Mouse (Mus musculus): Measurements from ENCODE around the gene Ptcd1. TPM values are rescaled to one million over a fixed set of nuclear protein-coding genes. Genes with fewer than 3 reads are reported as not detected.
A peak's percentile ranks its signal among the peaks of the same experiment; 100 is the strongest.
"Not testable (repeated sequence)": the region's sequence is repeated elsewhere in the genome, so short reads cannot be mapped to it uniquely, and the experiment has no call there.

Gene Ptcd1
- polyA plus RNA-seq (2015; fragmentation: Nextera tagmentation; extraction: Ambion mirVana): 23.3 and 25.1 TPM in 2 replicates

DNA sequence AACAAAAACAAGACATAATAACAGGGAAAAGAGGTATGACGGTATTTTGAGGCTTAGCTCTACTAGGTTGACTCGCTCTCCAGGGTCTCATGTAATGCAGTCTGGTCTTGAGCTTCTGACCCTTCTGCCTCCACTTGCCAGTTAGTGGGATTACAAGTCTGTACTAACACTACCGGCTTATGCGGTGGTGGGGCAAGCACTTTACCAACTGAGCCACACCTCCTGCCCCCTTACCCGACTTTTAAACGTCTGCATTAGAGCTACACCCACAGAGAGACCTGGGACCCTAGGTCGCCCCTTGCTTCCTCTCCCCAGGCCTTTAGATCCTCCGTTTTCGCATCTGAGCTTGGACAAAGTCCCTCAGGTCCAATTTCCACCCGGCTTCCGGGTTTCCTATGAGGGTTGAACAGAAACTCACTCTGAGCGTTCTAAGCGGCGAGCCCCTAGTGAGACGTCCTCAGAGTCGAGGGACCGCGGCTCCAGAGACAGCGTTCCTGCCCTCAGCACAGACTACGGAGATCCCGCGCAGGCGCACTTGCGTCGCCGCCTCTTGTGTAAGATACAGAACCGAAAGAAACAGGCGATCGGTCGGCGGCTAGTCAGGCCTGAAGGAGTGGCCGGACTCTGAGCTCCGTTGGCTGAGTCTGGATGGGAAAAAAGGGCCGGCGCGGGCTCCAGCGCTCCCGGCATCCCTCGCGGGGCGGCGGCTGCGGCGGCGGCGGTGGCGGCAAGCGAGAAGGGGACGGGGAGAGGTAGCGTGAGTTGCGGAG lies at the start of gene Ptcd1, which contains the start of gene Cpsf4:
TSS of gene Ptcd1 (minus strand) at position 573 of the 770 bp plus-strand sequence.
TSS of gene Cpsf4 (plus strand) at position 678 of the 770 bp plus-strand sequence.
- Histone ChIP-seq H3K9ac (replicated peaks) (peak within 1 kb of the TSS; percentile 94), H3K4me2 (replicated peaks) (peak within 1 kb of the TSS; percentile 63), H3K9me3 (no peaks in the 10 kb centered on the region), H3K4me3 (peak within 1 kb of the TSS; percentile 89), H3K27me3 (no peaks in the 10 kb centered on the region), H3K4me1 (peaks cover 28% of the 10 kb centered on the region), H3K36me3 (peaks cover 27% of the 10 kb centered on the region), H3K27ac (replicated peaks) (peak within 1 kb of the TSS; percentile 84)
- peak; percentile 96 for ATAC-seq (replicated peaks)
- WGBS: under 1% methylated on average over 51 of the region's 51 CpGs

GRCm38 (mm10) chr5:145214679-145215078 lies 47.8 kb upstream of the Ptcd1 start:
- H3K36me3 ChIP-seq: peaks cover 41% of the 10 kb centered on the region
- no peak overlapping the region for H3K4me3 ChIP-seq
- no peaks in the 10 kb centered on the region for H3K27me3 ChIP-seq
- H3K4me2 ChIP-seq (replicated peaks): no peak overlapping the region
- no peak overlapping the region for H3K27ac ChIP-seq (replicated peaks)
- H3K4me1 ChIP-seq: no peaks in the 10 kb centered on the region
- 70% methylated on average over 4 of the region's 4 CpGs for WGBS
- no peaks in the 10 kb centered on the region for H3K9me3 ChIP-seq
- H3K9ac ChIP-seq (replicated peaks): no peak overlapping the region
- no peak for ATAC-seq (replicated peaks)

DNA sequence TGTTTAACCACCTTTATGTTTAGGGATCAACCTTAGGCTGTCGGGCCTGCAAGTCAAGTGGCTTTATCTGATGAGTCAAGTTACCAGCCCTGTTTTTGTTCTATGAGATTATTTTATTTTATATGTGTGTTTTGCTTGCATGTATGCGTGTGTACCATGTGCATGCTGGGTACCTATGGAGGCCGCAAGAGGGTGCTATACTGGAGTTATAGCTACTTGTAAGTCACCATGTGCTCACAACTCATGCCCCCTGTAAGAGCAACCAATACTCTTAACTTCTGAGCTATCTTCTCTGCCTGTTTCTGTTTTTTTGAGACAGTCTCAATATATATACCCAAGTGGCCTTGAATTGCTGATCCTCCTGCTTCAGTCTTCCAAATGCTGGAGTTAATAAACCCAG lies 46.6 kb upstream of the Ptcd1 start:
- H3K9ac ChIP-seq (replicated peaks): no peak overlapping the region
- H3K27me3 ChIP-seq: no peaks in the 10 kb centered on the region
- H3K4me3 ChIP-seq: no peak overlapping the region
- no peaks in the 10 kb centered on the region for H3K9me3 ChIP-seq
- peaks cover 32% of the 10 kb centered on the region for H3K36me3 ChIP-seq
- no peak for ATAC-seq (replicated peaks)
- no peaks in the 10 kb centered on the region for H3K4me1 ChIP-seq
- no peak overlapping the region for H3K27ac ChIP-seq (replicated peaks)
- WGBS: 93% methylated on average over 3 of the region's 3 CpGs
- H3K4me2 ChIP-seq (replicated peaks): no peak overlapping the region

DNA sequence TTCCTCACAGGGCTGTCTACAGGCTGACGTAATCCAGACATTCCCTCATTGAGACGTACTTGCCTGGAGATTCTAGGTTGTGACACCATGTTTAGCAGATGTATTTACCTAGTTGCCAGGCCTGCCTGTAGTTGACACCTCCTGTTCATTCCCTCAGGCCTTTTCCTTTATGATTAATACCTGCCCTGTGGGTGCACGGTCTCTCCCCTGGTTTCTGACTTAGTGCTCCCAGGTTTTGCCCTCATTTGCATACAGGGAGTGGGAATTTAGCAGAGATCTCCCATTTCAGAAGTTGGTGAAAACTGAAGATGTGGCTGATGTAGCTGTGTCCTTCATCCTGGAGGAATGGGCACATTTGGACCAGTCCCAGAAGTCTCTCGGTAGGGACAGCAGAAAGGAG lies 45.3 kb upstream of the Ptcd1 start:
- peaks cover 27% of the 10 kb centered on the region for H3K36me3 ChIP-seq
- H3K27me3 ChIP-seq: no peaks in the 10 kb centered on the region
- 95% methylated on average over 4 of the region's 4 CpGs for WGBS

DNA sequence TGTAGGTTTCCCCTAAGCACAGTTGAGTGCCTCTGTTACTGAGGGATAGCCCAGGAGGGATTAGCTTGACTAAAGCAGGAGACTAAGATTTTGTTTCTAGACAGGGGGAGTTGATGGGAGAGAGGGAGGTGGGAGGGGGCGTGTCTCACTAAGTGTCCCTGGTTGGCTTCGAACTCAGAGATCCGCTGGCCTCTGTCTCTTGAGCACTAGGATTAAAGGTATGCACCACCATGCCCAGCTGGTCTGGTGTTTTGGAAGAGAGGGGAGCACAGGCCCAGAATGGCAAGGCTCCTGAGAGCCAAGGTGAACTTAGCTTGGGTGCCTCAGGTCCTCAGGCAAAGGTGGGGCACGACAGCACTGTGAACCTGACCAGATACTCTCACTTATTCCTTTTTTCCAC lies 44.4 kb upstream of the Ptcd1 start:
- Histone ChIP-seq H3K4me3 (no peak overlapping the region), H3K4me1 (no peaks in the 10 kb centered on the region), H3K27me3 (no peaks in the 10 kb centered on the region), H3K9me3 (no peaks in the 10 kb centered on the region), H3K36me3 (peaks cover 27% of the 10 kb centered on the region), H3K9ac (replicated peaks) (no peak overlapping the region), H3K27ac (replicated peaks) (no peak overlapping the region), H3K4me2 (replicated peaks) (no peak overlapping the region)
- ATAC-seq (replicated peaks): no peak
- 93% methylated on average over 4 of the region's 4 CpGs for WGBS

More for the DNA sequence above, 45.3 kb upstream of the Ptcd1 start:
- ATAC-seq (replicated peaks): no peak
- Histone ChIP-seq H3K27ac (replicated peaks) (no peak overlapping the region), H3K4me1 (no peaks in the 10 kb centered on the region), H3K4me2 (replicated peaks) (no peak overlapping the region), H3K9ac (replicated peaks) (no peak overlapping the region), H3K4me3 (no peak overlapping the region), H3K9me3 (no peaks in the 10 kb centered on the region)

- H3K36me3 ChIP-seq: peaks cover 16% of the 10 kb centered on the region
- H3K9ac ChIP-seq (replicated peaks); H3K27me3 ChIP-seq; H3K4me3 ChIP-seq; ATAC-seq (replicated peaks); H3K9me3 ChIP-seq; H3K27ac ChIP-seq (replicated peaks); H3K4me2 ChIP-seq (replicated peaks): not testable (repeated sequence)
- WGBS: 51% methylated on average over 11 of the region's 11 CpGs
- peaks cover 16% of the 10 kb centered on the region for H3K4me1 ChIP-seq
Observed at GRCm38 (mm10) chr5:145208391-145208790, 41.5 kb upstream of the Ptcd1 start.

DNA sequence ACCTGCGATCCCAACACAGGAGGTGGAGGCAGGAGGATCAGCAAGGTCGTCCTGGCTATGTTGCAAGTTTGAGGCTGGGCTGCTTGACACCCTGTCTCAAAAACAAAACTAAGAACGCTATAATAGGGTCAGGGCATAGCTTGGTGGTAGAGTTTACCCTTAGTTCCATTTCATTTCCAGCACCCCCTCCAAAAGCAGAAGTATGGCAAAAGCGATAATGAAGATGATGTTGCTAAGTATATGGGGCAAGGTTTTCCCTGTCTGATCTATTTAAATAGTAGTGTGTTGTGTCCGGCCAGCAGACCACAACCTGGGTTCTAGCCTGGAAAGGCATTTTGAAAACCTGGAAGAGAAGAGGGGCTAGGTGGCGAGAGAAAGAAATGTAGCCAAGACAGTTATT lies 41.0 kb upstream of the Ptcd1 start:
- Histone ChIP-seq H3K27me3 (no peaks in the 10 kb centered on the region), H3K36me3 (peaks cover 13% of the 10 kb centered on the region), H3K9ac (replicated peaks) (no peak overlapping the region), H3K27ac (replicated peaks) (no peak overlapping the region), H3K4me2 (replicated peaks) (no peak overlapping the region), H3K4me3 (no peak overlapping the region), H3K4me1 (peaks cover 16% of the 10 kb centered on the region), H3K9me3 (no peaks in the 10 kb centered on the region)
- WGBS: 89% methylated on average over 6 of the region's 6 CpGs
- ATAC-seq (replicated peaks): no peak

DNA sequence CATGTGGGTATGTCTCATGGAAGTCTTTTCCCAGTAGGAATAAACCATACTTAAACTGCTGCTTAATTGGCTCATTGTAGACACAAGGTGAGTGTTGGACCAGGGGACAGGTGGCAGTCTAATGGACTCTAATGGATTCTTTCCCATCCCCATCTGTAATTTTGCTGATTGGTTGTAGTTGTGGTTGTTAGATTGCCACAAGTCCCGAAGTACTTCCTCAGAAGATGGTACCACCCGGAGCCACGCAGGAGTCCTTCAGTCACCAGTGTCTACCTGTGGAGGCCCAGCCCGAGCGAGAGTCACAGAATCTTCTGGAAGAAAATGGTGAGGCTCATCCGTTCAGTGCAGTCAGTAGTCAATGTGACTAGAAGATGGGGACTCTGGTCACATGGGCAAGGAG lies 40.5 kb upstream of the Ptcd1 start:
- WGBS: 97% methylated on average over 6 of the region's 6 CpGs
- no peaks in the 10 kb centered on the region for H3K9me3 ChIP-seq
- H3K4me2 ChIP-seq (replicated peaks): no peak overlapping the region
- no peaks in the 10 kb centered on the region for H3K27me3 ChIP-seq
- H3K9ac ChIP-seq (replicated peaks): no peak overlapping the region
- no peak for ATAC-seq (replicated peaks)
- H3K4me1 ChIP-seq: peaks cover 16% of the 10 kb centered on the region
- H3K4me3 ChIP-seq: no peak overlapping the region
- peaks cover 13% of the 10 kb centered on the region for H3K36me3 ChIP-seq
- no peak overlapping the region for H3K27ac ChIP-seq (replicated peaks)

DNA sequence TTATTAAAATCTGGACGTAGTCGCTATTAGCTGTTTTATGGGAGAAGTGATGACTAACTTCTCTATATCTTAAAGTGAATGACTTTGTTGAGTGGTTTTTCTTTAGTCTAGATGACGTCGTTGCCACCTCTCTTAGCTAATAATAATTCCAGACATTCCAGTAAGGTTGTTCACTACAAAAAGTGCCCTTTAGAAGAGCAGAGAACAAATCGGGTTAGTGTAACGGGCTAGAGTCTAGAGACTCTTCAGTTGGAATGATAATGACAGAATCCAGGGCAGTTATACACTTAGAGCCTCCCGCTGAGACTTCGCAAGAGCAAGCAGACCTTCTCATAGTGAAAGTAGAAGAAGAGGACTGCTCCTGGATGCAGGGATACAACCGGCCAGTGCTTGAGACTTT lies 38.1 kb upstream of the Ptcd1 start:
- Histone ChIP-seq H3K27me3 (no peaks in the 10 kb centered on the region), H3K36me3 (no peaks in the 10 kb centered on the region; the same call in 1 of the 2 replicates), H3K27ac (replicated peaks) (no peak overlapping the region), H3K4me2 (replicated peaks) (peak overlapping the region; percentile 64), H3K9ac (replicated peaks) (peak overlapping the region; percentile 63), H3K4me1 (peaks cover 28% of the 10 kb centered on the region), H3K4me3 (peak overlapping the region; percentile 67), H3K9me3 (no peaks in the 10 kb centered on the region)
- ATAC-seq (replicated peaks): no peak
- WGBS: 26% methylated on average over 9 of the region's 9 CpGs

- under 1% methylated on average over 22 of the region's 22 CpGs for WGBS
- peak within 1 kb of the TSS; percentile 94 for H3K27ac ChIP-seq (replicated peaks)
- H3K9me3 ChIP-seq: no peaks in the 10 kb centered on the region
- H3K36me3 ChIP-seq: no peaks in the 10 kb centered on the region; the same call in 1 of the 2 replicates
- H3K9ac ChIP-seq (replicated peaks): peak within 1 kb of the TSS; percentile 63
- peak within 1 kb of the TSS; percentile 64 for H3K4me2 ChIP-seq (replicated peaks)
- H3K27me3 ChIP-seq: no peaks in the 10 kb centered on the region
- ATAC-seq (replicated peaks): peak; percentile 96
- H3K4me3 ChIP-seq: peak within 1 kb of the TSS; percentile 67
- peaks cover 34% of the 10 kb centered on the region for H3K4me1 ChIP-seq
Observed at GRCm38 (mm10) chr5:145203936-145204691, 37.2 kb upstream of the Ptcd1 start, which contains the start of gene Zkscan5. Gene Zkscan5 (plus strand): TSS chr5:145204562.

DNA sequence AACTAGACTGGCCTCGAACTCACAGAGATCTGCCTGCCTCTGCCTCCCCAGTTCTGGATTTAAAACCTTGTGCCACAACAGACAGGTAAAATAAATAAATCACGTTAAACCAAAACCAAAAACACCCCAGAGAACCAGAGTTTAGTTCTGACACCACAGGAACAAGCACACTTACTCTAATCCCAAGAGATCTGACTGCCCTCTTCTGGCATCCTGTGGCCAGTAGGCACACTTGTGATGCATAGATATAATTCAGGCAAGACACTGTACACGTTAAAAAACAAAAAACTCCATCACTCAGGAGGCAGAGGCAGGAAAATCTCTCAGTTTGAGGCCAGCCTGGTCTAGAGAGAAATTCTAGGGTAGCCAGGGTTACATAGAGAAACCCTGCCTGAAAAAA lies 35.5 kb upstream of the Ptcd1 start:
- no peaks in the 10 kb centered on the region for H3K9me3 ChIP-seq
- WGBS: 54% methylated on average over 3 of the region's 3 CpGs
- H3K4me3 ChIP-seq: no peak overlapping the region
- H3K27me3 ChIP-seq: no peaks in the 10 kb centered on the region
- H3K4me1 ChIP-seq: peaks cover 34% of the 10 kb centered on the region
- peaks cover 4% of the 10 kb centered on the region; the same call in 1 of the 2 replicates for H3K36me3 ChIP-seq
- no peak overlapping the region for H3K27ac ChIP-seq (replicated peaks)
- ATAC-seq (replicated peaks): no peak
- no peak overlapping the region for H3K9ac ChIP-seq (replicated peaks)
- no peak overlapping the region for H3K4me2 ChIP-seq (replicated peaks)

- WGBS: 2% methylated on average over 37 of the region's 37 CpGs
- Histone ChIP-seq H3K4me1 (peaks cover 34% of the 10 kb centered on the region), H3K36me3 (peaks cover 4% of the 10 kb centered on the region; the same call in 1 of the 2 replicates), H3K27ac (replicated peaks) (peak within 1 kb of the TSS; percentile 60), H3K4me2 (replicated peaks) (peak within 1 kb of the TSS; percentile 99), H3K4me3 (peak within 1 kb of the TSS; percentile 60), H3K27me3 (no peaks in the 10 kb centered on the region), H3K9ac (replicated peaks) (peak within 1 kb of the TSS; percentile 60), H3K9me3 (no peaks in the 10 kb centered on the region)
- ATAC-seq (replicated peaks): peak; percentile 7
Observed at GRCm38 (mm10) chr5:145201321-145201991, 34.5 kb upstream of the Ptcd1 start, which contains the start of gene Zkscan14. Gene Zkscan14 (minus strand): TSS chr5:145201868.

All from forebrain, embryonic 15.5 days (tissue).